Mouse (Mus musculus) hindbrain, embryonic 10.5 days (tissue): ENCODE data around the gene Lhfpl3. TPM values are rescaled to one million over a fixed set of nuclear protein-coding genes. Genes with fewer than 3 reads are reported as not detected.

Experiments used
- DNase-seq: peaks from one replicate; pipeline ENCODE4 v3.0.0-alpha.2; 2017; ENCODE audit warnings: low spot score
- H3K27ac ChIP-seq: fragments of 300-500 bp; sonication (generic); 2 replicates; pipeline ENCODE4 v1.5.1; 2016; ENCODE audit warnings: mild to moderate bottlenecking, moderate library complexity
- H3K27me3 ChIP-seq: fragments of 300-500 bp; sonication (generic); 2 replicates; pipeline ENCODE4 v1.6.1; 2016; ENCODE audit warnings: mild to moderate bottlenecking; ENCODE audit not compliant: poor library complexity, insufficient read depth, severe bottlenecking
- H3K36me3 ChIP-seq: fragments of 300-500 bp; sonication (generic); 2 replicates; pipeline ENCODE4 v1.6.1; 2016; ENCODE audit warnings: mild to moderate bottlenecking, moderate library complexity
- H3K4me1 ChIP-seq: fragments of 300-500 bp; sonication (generic); replicated peaks from 2 replicates; pipeline ENCODE4 v1.6.1; 2016; ENCODE audit warnings: mild to moderate bottlenecking
- H3K4me3 ChIP-seq: fragments of 300-500 bp; sonication (generic); 2 replicates; pipeline ENCODE4 v1.5.1; 2016; ENCODE audit warnings: mild to moderate bottlenecking, moderate library complexity
- H3K9me3 ChIP-seq: fragments of 300-500 bp; sonication (generic); 2 replicates; pipeline ENCODE4 v1.6.1; 2016; ENCODE audit warnings: mild to moderate bottlenecking, moderate library complexity
- WGBS: fragments of 180-500 bp; shearing (Covaris S2); methylation state at CpG from one replicate; pipeline ENCODE4 v1.1.7; 2016; 5-methylcytosine and 5-hydroxymethylcytosine counted together
- polyA plus RNA-seq: library from polyadenylated mRNA; unstranded; fragments of >200 nt; fragmentation: Nextera tagmentation; extraction: Ambion mirVana; gene quantifications from 2 replicates; pipeline ENCODE4 v1.2.1, GENCODE M21; 2016

Lhfpl3 gene
- polyA plus RNA-seq, 1 experiment from 2014 or later: 0.35 TPM

DNA sequence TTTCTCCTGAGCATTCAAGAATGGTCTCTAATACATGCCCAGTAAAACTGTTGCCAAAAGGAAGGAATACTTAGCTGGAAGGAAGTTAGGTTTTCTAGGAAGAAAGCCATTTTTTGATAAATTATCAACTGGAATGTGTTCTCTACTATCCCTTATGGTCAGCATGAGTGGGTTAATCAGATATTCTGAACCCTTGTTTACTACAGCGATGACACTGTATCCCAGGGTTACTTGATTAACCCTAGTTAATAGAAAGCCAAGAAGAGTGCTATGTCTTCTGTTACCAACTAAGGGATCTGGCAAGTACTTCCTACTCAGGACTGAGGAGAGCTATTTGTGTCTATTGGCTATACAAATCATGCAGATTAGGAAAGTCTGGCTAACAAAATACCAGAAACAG, 349.0 kb downstream of the Lhfpl3 start:
- Histone ChIP-seq H3K4me1 (no peaks in the 10 kb centered on the region), H3K27me3 (no peaks in the 10 kb centered on the region), H3K9me3 (no peaks in the 10 kb centered on the region), H3K4me3 (no peak overlapping the region), H3K36me3 (no peaks in the 10 kb centered on the region), H3K27ac (no peak overlapping the region)
- no peak for DNase-seq
- 80% methylated on average over 1 of the region's 1 CpGs for WGBS

DNA sequence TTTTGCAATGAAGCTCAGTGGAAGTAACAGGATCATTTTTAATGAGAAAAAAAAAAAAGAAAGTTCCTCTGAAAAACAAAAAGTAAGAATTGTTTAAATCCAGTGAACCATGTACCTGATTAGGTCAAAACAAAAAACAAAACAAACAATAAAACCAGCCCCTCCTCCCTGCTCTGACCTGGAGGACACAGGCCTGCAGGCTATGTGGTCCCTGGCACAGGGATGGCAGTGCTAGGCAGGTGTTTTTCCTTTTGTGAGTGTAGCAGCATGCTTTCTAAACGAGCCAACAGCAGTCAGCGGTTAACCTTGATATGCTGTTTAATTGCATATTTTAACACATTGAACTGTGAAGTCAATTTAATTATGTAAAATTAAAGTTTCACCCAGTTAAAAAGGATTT, 360.7 kb downstream of the Lhfpl3 start:
- WGBS: 78% methylated on average over 2 of the region's 2 CpGs
- no peaks in the 10 kb centered on the region for H3K36me3 ChIP-seq
- no peak for DNase-seq

DNA sequence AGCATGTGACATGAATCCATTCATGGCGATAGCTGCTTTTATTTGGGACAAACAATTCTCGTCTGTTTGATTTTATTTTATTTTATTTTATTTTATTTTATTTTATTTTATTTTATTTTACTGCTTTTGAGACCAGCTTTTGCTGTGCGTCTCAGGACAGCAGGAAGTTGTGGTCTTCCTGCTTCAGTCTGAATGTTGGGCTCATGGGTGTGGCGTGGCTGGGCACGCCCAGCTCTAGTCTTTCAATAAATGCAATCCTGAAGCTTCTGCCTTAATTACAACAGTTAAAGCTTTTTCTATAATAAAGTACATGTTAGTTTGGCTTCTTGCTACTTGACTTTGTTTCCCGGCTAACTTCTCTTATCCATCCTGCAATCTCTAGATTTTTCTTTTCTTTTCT, 365.4 kb downstream of the Lhfpl3 start:
- Histone ChIP-seq H3K27ac (no peak overlapping the region), H3K9me3 (no peaks in the 10 kb centered on the region), H3K4me1 (no peaks in the 10 kb centered on the region), H3K36me3 (no peaks in the 10 kb centered on the region), H3K4me3 (no peak overlapping the region), H3K27me3 (no peaks in the 10 kb centered on the region)
- WGBS: 88% methylated on average over 6 of the region's 6 CpGs
- no peak for DNase-seq

More for the DNA sequence above, 360.7 kb downstream of the Lhfpl3 start:
- Histone ChIP-seq H3K27ac (no peak overlapping the region), H3K4me1 (no peaks in the 10 kb centered on the region), H3K27me3 (no peaks in the 10 kb centered on the region), H3K4me3 (no peak overlapping the region), H3K9me3 (no peaks in the 10 kb centered on the region)

DNA sequence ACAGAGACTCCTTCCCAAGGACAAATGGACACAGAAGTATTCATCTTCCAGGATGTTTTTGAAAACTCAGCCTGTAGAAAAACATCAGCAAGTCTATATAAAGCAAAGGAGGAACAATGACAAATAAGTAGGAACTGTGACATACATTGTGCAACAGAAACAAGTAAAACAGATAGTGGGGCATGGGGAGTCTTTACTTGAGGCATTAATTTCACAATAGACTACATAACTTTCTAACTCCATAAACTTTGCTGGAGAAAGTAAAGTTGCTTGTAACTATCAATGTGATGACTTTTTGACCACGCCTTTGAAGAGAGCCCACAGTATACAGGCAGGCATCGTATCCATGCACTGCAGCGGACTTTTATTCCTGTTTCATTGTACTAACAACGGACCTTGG, 368.4 kb downstream of the Lhfpl3 start:
- Histone ChIP-seq H3K27me3 (no peaks in the 10 kb centered on the region), H3K9me3 (no peaks in the 10 kb centered on the region), H3K4me1 (no peaks in the 10 kb centered on the region), H3K36me3 (no peaks in the 10 kb centered on the region), H3K27ac (no peak overlapping the region), H3K4me3 (no peak overlapping the region)
- no peak for DNase-seq
- WGBS: 91% methylated on average over 4 of the region's 4 CpGs

DNA sequence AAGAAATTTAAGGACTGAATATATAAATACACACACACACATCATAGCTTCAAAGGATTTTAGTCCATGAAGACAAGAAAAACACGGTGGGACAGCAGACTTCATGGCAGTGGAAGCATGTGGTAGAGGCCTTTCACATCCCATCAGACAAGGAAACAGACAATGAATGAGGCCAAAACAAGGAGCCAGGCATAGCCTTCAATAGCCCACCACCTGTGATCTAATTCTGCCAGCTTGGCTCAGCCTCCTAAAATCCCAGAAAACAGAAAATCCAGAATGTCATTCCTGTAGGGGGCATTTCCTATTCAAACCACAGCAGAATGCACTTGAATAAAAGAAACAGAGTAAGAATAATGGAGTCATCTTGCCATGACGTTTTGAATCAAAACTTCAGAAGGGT, 381.0 kb downstream of the Lhfpl3 start:
- no peak overlapping the region for H3K4me3 ChIP-seq
- H3K27me3 ChIP-seq: no peaks in the 10 kb centered on the region
- H3K36me3 ChIP-seq: no peaks in the 10 kb centered on the region
- no peaks in the 10 kb centered on the region for H3K4me1 ChIP-seq
- no peak overlapping the region for H3K27ac ChIP-seq
- no peaks in the 10 kb centered on the region for H3K9me3 ChIP-seq
- DNase-seq: no peak
- 47% methylated on average over 2 of the region's 2 CpGs for WGBS

DNA sequence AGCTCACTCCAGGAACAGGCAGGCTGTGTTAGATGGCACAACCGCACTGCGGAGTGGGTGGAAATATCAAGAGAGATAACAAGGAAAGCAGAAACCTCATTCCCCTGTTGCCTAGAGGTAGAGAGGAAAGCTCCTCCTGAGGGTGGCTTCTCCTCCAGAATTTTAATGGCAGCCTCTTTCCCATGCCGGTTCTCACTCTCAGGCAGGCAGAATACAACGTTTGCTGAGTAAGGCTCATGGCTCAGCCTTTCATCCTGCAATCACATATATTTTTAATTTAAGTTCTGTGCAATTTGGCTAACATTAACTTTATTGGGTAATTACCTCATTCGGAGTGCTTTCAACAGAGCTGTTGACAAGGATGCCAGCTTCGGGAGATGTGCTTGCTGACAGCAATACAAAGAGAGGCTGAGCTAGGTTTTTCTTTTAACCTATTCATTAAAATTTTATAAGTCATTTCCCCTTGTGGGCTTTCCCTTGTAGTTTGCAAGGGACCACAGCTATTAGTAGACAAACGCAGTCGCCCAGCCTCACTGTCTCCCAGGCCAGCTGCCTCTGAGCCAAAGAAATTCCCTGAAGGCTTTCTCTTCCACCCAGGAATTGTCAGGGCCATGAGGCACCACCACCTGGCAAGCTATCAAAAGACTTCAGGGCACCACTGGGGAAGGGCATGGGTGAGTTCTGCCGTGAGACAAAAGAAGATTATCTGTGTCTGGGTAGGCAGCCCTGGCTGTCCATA, 394.5 kb downstream of the Lhfpl3 start:
- Histone ChIP-seq H3K27me3 (no peaks in the 10 kb centered on the region), H3K4me3 (no peak overlapping the region), H3K36me3 (no peaks in the 10 kb centered on the region), H3K9me3 (no peaks in the 10 kb centered on the region), H3K27ac (no peak overlapping the region), H3K4me1 (0 out of 2 replicates have a peak, but pooled peaks cover 2% of the 10 kb centered on the region)
- DNase-seq: no peak
- WGBS: 79% methylated on average over 9 of the region's 9 CpGs

DNA sequence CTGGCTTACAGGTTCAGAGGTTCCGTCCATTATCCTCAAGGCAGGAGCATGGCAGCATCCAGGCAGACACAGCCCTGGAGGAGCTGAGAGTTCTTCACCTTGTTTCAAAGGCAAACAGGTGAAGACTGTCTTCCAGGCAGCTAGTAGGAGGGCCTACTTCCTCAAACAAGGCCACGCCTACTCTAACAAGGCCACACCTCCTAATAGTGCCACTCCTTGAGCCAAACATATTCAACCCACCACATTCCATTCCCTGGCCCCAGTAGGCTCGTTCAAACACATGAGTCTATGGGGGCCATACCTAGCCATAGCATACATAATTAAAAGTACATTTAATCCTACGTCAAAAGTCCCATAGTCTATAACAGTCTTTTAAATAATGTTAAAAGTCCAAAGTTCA, 407.4 kb downstream of the Lhfpl3 start:
- Histone ChIP-seq H3K36me3 (no peaks in the 10 kb centered on the region), H3K4me3 (no peak overlapping the region), H3K27ac (no peak overlapping the region), H3K9me3 (peaks cover 3% of the 10 kb centered on the region; the same call in 1 of the 2 replicates), H3K4me1 (no peaks in the 10 kb centered on the region), H3K27me3 (no peaks in the 10 kb centered on the region)
- DNase-seq: no peak
- whole genome bisulfite sequencing: 87% methylated on average over 4 of the region's 4 CpGs

DNA sequence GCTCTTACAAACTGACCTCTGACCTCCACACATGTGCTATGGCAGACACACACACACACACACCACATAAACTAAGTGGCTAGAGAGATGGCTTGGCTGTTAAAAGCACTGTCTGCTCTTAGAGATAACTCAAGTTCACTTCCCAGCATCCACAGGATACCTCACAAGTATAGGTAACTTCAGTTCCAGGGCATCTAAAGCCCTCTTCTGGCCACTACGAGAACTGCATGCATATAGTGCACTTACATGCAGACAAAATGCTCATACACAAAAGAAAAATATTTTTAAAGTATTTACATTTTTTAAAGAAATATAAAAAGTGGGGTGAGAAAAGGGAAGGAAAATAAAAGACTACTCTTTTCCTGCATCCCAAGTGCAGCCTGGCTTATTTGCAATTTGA, 408.6 kb downstream of the Lhfpl3 start:
- no peaks in the 10 kb centered on the region for H3K4me1 ChIP-seq
- H3K9me3 ChIP-seq: peaks cover 3% of the 10 kb centered on the region; the same call in 1 of the 2 replicates
- DNase-seq: no peak

DNA sequence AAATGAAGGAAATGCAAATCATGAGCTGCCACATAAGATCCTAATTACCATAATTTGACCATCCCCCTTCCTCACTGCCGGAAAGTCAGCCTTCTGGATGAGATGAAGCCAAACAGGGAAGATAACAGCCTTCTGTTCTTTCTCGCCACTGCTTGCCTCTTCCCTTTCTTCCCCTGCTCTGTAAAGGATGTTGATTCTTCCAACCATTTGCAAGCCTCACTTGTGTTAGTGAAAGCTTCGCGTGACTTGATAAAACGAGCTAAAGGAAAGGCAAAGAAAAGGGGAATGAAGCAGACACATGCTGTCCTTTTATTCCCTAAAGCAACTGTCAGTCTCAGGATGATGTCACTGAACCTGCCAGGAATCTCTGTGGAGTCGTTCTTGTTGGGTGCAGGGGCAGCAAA, 420.1 kb downstream of the Lhfpl3 start:
- Histone ChIP-seq H3K4me1 (peaks cover 15% of the 10 kb centered on the region), H3K27me3 (no peaks in the 10 kb centered on the region), H3K36me3 (no peaks in the 10 kb centered on the region), H3K9me3 (no peaks in the 10 kb centered on the region), H3K27ac (peak overlapping the region; percentile 62), H3K4me3 (0 out of 2 replicates have a peak overlapping the region, but pooled peaks have one; percentile 24)
- 17% methylated on average over 6 of the region's 6 CpGs for WGBS
- no peak for DNase-seq

More for the DNA sequence above, 408.6 kb downstream of the Lhfpl3 start:
- H3K4me3 ChIP-seq: no peak overlapping the region
- H3K36me3 ChIP-seq: no peaks in the 10 kb centered on the region
- 95% methylated on average over 1 of the region's 1 CpGs for WGBS
- no peaks in the 10 kb centered on the region for H3K27me3 ChIP-seq
- H3K27ac ChIP-seq: no peak overlapping the region

DNA sequence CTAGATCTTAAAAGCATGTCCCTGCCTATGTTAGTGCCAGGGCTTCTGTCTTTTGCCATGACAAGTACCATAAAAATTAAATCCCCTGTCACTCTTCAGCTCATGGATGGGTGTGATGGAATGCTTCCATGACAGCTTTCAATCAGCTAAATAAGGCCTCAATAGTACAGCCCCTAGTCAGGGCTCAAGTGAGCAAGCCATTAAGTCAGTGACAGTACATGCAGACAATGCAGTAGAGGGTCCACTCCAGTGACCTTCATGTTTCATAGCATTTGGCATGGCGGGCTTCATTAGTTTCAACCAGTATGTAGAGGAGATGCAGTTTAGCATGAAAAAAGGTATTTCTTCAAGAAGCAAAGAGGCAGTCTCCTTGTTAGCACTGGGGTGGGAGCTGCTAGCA, 420.8 kb downstream of the Lhfpl3 start:
- 69% methylated on average over 1 of the region's 1 CpGs for WGBS
- DNase-seq: no peak

DNA sequence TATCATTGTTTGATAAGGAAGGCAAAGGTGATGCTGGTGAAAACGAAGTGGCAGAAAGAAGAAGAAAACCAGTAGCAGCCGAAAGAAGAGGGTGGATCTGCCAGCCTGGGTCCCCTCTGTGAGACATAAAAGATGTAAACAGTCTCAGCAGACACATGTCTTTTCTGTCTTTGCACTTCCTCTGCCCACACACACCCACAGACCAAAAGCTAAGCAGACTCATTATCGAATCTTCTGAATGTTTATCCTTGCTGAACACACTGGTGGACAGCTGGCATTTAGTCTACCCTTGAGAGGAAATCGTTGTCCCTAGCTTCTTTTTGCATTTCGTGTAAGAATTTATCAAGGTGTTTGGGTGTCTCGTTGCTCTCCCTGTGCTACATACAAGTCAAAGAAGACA, 443.8 kb downstream of the Lhfpl3 start:
- DNase-seq: no peak
- WGBS: 78% methylated on average over 6 of the region's 6 CpGs
- Histone ChIP-seq H3K4me3 (no peak overlapping the region), H3K9me3 (no peaks in the 10 kb centered on the region), H3K4me1 (no peaks in the 10 kb centered on the region), H3K36me3 (no peaks in the 10 kb centered on the region), H3K27ac (no peak overlapping the region), H3K27me3 (no peaks in the 10 kb centered on the region)

More for the DNA sequence above, 420.8 kb downstream of the Lhfpl3 start:
- no peak overlapping the region for H3K27ac ChIP-seq
- no peaks in the 10 kb centered on the region for H3K9me3 ChIP-seq
- H3K27me3 ChIP-seq: no peaks in the 10 kb centered on the region
- no peak overlapping the region for H3K4me3 ChIP-seq
- H3K36me3 ChIP-seq: no peaks in the 10 kb centered on the region
- H3K4me1 ChIP-seq: peaks cover 15% of the 10 kb centered on the region

DNA sequence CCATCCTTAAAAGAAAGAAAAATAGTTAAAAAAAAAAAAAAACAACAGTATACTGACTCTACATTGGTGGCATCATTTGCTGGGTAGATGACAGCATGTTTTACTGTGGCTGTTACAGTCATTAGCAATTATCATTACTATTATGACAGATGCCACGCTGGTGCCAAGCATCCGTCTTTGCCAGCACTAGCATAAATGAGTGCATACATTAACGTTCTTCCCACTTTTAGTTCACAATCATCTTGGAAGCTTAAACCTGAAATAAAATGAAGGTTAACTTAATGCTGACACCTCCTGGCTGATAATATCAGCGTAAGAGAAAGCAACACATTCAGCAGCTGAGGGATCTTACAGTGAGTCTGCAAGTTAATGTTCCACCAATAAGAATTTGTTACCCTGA, 451.0 kb downstream of the Lhfpl3 start:
- DNase-seq: no peak
- no peak overlapping the region for H3K4me3 ChIP-seq
- H3K27me3 ChIP-seq: no peaks in the 10 kb centered on the region
- no peak overlapping the region for H3K27ac ChIP-seq
- H3K4me1 ChIP-seq: no peaks in the 10 kb centered on the region
- WGBS: 85% methylated on average over 4 of the region's 4 CpGs
- H3K36me3 ChIP-seq: no peaks in the 10 kb centered on the region
- no peaks in the 10 kb centered on the region for H3K9me3 ChIP-seq

DNA sequence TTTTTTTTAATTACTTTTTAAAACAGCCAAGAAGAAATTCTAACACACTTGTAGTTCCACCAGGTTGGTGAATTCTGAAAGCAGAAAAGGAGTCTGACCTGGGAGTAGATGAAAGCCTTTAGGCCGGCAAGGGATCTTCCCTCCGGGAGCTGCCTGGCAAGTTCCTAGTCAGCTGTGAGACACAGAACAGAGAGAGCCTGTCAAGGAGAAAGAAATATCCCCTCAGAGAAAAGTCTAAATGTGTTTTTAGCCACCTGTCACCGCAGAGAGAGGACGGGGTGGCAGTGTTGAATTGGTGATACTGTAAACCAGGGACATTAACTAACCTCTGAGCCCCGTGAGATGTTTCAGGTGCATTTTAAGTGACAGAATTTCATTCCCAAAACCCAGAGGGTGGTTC, 467.2 kb downstream of the Lhfpl3 start:
- Histone ChIP-seq H3K36me3 (no peaks in the 10 kb centered on the region), H3K4me3 (no peak overlapping the region), H3K9me3 (no peaks in the 10 kb centered on the region), H3K27ac (no peak overlapping the region), H3K4me1 (no peaks in the 10 kb centered on the region), H3K27me3 (no peaks in the 10 kb centered on the region)
- WGBS: 80% methylated on average over 5 of the region's 5 CpGs
- DNase-seq: no peak

DNA sequence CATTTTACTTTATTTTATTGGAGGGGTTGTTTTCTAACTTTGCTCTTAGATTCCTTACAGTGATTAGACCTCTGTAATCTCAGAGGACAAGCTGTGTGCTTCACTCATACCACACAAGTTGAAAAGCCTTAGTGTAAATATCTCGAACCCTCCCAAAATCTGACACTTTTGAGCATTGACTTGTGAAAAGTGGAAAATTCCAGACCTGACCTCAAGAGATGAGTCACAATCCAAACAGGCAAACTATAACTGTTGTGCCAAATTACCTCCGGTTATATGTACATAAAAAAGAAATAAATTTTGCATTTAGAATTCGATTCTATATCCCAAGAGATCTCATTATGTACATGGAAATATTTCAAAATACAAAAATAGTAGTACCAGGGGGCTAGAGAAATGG, 468.8 kb downstream of the Lhfpl3 start:
- 87% methylated on average over 3 of the region's 3 CpGs for WGBS
- no peak for DNase-seq
- no peaks in the 10 kb centered on the region for H3K9me3 ChIP-seq
- H3K4me1 ChIP-seq: no peaks in the 10 kb centered on the region
- H3K27me3 ChIP-seq: no peaks in the 10 kb centered on the region
- no peaks in the 10 kb centered on the region for H3K36me3 ChIP-seq
- H3K4me3 ChIP-seq: no peak overlapping the region
- H3K27ac ChIP-seq: no peak overlapping the region
